Mouse (Mus musculus) adrenal gland, postnatal 4 days (tissue): ENCODE measurements at regions not wholly inside any gene's neighbourhood (a gene's known extent, or its start where the extent isn't known, plus 50 kb on each side); places are given as distances from the start of the nearest gene placed in this dataset.

Experiments
- DNase-seq, 2 experiments: peaks; one replicate each; pipeline ENCODE4 v3.0.0; 2021 to 2022; ENCODE audit warnings: low spot score in 2 of 2, mixed read lengths in 2 of 2

DNA sequence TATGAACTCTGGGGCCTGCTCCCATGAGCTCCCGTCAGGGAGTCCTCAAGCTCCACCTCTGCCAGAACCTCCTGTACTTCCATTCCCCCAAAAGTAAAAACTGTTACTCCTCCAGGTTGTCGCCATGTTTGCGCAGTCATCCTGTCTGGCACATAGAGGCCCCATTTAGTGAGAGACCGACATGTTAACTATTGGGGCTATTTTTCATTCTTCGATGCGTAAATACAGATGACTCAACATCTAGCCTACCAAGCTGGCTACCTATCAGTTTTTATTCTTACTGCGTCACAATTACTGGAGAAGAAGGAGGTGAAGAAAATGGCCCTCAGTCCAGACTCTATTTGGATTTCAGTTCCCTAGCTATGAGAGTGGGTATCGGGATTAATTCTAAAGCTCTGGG, 182.9 kb upstream of the Mkln1 start:
- DNase-seq, result no peak

GRCm38 (mm10) chr6:31216206-31217059, 182.1 kb upstream of the Mkln1 start:
- DNase-seq, result peak; percentile 78 to 82

DNA sequence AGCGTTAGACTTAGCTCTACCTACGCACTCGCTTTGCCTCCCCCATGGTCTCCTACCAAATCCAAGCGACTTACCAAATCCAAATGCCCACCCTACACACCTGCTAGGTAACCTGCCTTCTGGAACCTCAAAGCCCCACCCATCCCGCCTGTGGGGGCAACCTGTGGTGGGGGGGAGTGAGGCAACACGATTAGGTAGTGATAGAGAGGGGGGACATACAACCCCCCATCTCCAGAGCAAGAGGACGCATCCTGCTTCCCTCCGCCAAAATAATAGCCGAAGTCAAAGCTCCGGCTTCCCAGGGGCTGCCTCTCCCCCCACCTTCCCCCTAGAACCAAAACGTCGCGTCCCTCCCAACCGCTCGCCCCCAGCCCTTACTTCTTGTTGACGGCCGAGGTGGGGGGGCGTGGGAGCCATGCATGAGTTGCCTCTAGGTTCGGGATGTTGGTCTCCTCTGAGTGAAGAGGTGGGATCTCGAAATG, 181.4 kb upstream of the Mkln1 start:
- no peak for DNase-seq

DNA sequence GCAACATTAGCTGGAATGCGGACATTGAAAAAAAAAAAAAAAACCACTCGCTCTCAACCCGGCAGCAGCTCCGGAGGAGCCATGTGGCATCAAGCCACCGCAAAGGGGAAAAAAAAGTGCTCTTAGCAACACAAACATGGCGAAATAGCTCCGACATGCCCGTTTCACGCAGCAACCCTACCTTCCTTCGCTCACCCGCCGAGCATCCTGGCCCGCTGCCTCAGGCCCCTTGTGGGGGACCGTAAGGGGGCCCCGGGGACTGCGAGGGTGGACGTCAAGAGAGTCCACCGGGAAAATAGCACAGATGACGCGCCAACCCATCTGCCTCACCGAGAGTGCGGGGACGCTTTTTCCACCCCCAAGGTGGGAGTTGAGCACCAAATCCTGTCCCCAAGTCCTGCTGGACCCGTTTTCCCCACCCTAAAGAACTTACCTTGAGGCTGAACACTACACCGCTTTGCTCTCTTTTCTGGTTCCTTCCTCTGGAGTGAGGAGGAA, 180.8 kb upstream of the Mkln1 start:
- DNase-seq, result no peak

- DNase-seq, result no peak
These were observed 180.3 kb upstream of the Mkln1 start for GRCm38 (mm10) chr6:31218139-31218750.

GRCm38 (mm10) chr6:31218880-31219279, 179.7 kb upstream of the Mkln1 start:
- DNase-seq, result no peak

DNA sequence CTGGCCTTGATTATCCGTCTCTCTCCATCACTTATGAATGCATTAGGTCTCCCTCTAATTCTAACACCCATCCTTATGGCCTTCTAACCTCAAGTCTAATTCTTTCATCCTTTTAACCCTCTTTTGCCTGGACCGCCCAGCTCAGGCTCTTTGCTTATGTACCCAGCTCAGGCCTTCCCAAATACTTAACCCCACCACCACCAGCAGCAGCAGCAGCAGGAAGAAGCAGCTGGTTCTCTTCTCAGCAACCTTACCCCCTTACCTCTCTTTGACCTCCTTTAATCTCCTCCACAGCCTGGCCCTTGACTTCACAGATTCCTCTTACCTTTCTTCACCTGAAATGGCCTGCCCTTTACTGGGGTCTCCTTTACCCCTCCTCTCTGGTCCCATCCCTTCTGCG, 178.8 kb upstream of the Mkln1 start:
- no peak for DNase-seq

- peak; percentile 31 to 47 for DNase-seq
These were observed 178.2 kb upstream of the Mkln1 start for GRCm38 (mm10) chr6:31220184-31220931.

- DNase-seq, result no peak
These were observed 177.0 kb upstream of the Mkln1 start for GRCm38 (mm10) chr6:31221490-31221889.

- no peak for DNase-seq
These were observed 176.4 kb upstream of the Mkln1 start for GRCm38 (mm10) chr6:31222024-31222579.

- DNase-seq, result no peak
These were observed 171.1 kb upstream of the Mkln1 start for GRCm38 (mm10) chr6:31227406-31227805.

DNA sequence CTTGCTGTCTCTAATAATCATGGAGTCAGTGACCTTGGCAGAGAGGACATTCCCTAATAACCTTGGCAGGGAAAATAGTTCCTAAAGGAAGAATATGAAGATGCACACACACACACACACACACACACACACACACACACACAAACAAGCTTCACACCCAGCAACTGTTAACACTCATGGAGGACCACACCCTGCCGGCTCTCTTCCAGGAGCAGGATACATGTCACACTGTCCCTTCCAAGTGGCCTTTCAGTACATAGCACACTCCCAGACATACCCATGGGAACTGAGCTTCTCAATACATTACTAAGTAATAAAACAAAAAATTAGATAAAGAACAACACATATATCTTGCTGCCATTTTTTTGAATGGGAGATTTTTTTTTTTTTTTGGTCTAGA, 170.5 kb upstream of the Mkln1 start:
- DNase-seq, result no peak

DNA sequence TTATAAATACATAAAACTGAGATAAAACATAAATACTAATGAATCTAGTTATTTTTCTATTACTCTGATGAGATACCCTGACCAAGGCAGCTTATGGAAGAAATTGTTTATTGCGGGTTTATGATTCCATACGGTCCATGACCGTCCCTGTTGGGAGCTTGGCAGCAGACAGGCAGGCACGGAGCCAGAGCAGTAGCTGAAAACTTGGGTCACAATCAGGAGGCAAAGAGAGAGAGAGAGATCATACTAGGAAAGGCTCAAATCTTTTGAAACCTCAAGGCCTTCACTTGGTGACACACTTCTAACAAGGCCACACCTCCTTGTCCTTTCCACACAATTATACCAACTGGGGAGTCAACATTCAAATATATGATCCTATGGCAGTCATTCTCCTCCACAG, 166.7 kb upstream of the Mkln1 start:
- no peak for DNase-seq

- no peak for DNase-seq
These were observed 165.1 kb upstream of the Mkln1 start for GRCm38 (mm10) chr6:31233252-31233993.

DNA sequence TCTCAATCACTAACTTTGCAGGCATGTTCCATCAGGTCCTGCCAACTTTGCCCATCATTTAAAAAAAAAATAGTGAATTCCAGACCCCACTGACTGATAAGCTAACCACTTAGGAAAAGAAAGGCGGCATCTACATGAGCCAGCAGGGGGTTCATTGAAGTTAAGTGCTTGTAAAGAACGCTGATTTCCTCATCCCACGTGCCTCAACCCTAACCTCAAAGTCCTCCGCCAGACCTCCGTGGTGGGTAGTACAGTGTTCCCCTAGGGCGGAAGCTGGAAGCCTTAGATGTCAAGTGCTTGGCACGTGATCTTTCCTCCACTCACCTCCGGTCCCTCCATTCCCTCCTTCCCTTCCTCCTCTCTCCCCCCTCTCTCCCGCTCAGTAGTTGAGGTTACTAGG, 158.5 kb upstream of the Mkln1 start:
- no peak for DNase-seq

DNA sequence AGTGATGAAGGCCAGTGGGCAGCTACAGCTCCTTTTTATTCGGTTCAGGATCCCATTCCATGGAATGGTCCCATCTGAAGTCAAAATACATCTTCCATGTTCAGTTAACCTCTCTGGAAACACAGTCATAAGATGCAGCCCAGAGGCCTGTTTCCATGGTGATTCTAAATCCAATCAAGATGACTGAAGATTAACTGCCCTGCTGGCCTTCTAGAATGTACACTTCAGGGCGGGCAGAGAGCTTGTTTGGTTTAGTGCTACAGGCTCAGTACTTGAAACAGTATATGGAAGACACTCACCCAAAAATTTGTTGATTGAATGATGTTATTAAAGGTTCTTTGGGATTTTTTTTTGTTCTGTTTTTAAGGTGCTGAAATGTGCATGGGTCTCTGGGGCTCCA, 148.0 kb upstream of the Mkln1 start:
- no peak for DNase-seq

GRCm38 (mm10) chr6:31253251-31253935, 145.1 kb upstream of the Mkln1 start:
- DNase-seq, result no peak

DNA sequence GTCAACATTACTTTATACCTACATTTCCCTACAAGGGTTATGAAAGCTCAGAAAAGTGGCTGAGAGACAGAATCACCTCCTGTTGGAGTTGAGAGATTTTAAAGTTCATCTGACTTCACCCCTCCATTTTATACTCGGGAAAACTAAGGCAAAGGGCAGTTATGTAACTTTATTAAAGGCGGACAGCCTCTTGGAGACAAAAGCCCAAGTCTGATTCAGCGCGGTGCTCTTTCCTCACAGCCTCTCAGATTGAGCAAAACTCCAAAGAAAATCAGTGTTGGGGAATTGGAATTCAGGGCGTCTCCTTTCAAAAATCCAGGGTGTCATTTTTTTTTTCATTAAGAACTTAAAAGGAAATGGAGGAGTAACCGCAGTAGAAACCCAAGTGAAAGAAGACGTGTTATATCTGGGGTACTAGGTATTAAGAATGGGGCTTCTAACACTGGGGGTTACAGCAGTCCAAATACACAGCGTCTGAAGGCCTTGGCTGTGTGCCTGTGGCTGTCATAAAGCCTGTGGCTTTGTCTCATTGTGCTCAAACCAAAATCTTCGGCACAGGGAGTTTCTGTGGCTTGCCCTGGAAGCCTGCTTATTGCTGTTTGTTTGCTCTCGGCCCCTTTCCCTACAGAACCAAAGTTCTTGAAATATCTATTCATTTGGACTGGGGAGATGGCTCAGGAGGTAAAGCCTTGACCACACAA, 137.7 kb upstream of the Mkln1 start:
- DNase-seq, result no peak

- DNase-seq, result no peak
These were observed 136.6 kb upstream of the Mkln1 start for GRCm38 (mm10) chr6:31261797-31262540.
